27 mouse cellular contexts compared by ENCODE assay signal in genomic region chr6:143665374-143665773, GRCm38 (mm10).
DNase-seq lines count a peak whose midpoint lies in the region; ATAC-seq and TF ChIP-seq lines count a peak whose summit lies in the region.
"Had no signal": no experiment of that assay in that cellular context is flagged by ENCODE, and none has a peak within 500 bp of the region (broad histone marks: within the 10 kb centered on the region; RNA-seq: fewer than 3 reads in every experiment).

No protein-coding gene starts in this region.

- H3K4me2 ChIP-seq in embryonic facial prominence, embryonic 13.5 days: no peak overlapping the region
- H3K4me2 ChIP-seq in limb, embryonic 13.5 days (replicated peaks): no peak overlapping the region
- no peak overlapping the region for H3K4me2 ChIP-seq in limb, embryonic 15.5 days
- H3K4me2 ChIP-seq: forebrain, embryonic 12.5 days; hindbrain, embryonic 13.5 days; kidney, embryonic 15.5 days; liver, embryonic 12.5 days; midbrain, embryonic 11.5 days; neural tube, embryonic 15.5 days; stomach, embryonic 15.5 days had no signal

- 0 out of 2 replicates have a peak, but pooled peaks cover 4% of the 10 kb centered on the region for H3K4me1 ChIP-seq in embryonic facial prominence, embryonic 13.5 days
- no peaks in the 10 kb centered on the region for H3K4me1 ChIP-seq in embryonic facial prominence, embryonic 10.5 days
- H3K4me1 ChIP-seq in limb, embryonic 13.5 days: no peaks in the 10 kb centered on the region
- no peaks in the 10 kb centered on the region for H3K4me1 ChIP-seq in limb, embryonic 10.5 days
- H3K4me1 ChIP-seq in limb, embryonic 15.5 days: no peaks in the 10 kb centered on the region
- H3K4me1 ChIP-seq: forebrain, embryonic 12.5 days; hindbrain, embryonic 13.5 days; kidney, embryonic 15.5 days; liver, embryonic 12.5 days; neural tube, embryonic 15.5 days; stomach, embryonic 15.5 days had no signal

- no peak for DNase-seq in embryonic facial prominence, embryonic 10.5 days (ENCODE audit: low spot score)
- DNase-seq in limb, embryonic 10.5 days (ENCODE audit: low spot score): no peak
- peak; percentile 22 to 41 for DNase-seq in layer of hippocampus, adult 2 months (ENCODE audit: low spot score in 2 of 2)
- DNase-seq in testis, postnatal 10 days (ENCODE audit: low spot score): no peak
- no peak for DNase-seq in urinary bladder, postnatal 4 days (ENCODE audit: low spot score in 2 of 2)
- DNase-seq: adrenal gland, postnatal 14 days; cerebellum, adult 9-11 months; gastrocnemius, postnatal 25 days; kidney, adult 11 months; kidney, postnatal 4 days; lung, adult 18-20 months; lung, postnatal 10 days; thymus, adult 2 months; thymus, postnatal 4 days had no signal

- H3K27me3 ChIP-seq in embryonic facial prominence, embryonic 13.5 days: no peaks in the 10 kb centered on the region
- H3K27me3 ChIP-seq in embryonic facial prominence, embryonic 10.5 days (replicated peaks; ENCODE audit: low read depth, poor library complexity, severe bottlenecking): no peaks in the 10 kb centered on the region
- H3K27me3 ChIP-seq in limb, embryonic 13.5 days: peaks cover 4% of the 10 kb centered on the region
- H3K27me3 ChIP-seq in limb, embryonic 10.5 days (ENCODE audit: low read depth, poor library complexity, severe bottlenecking): no peaks in the 10 kb centered on the region
- no peaks in the 10 kb centered on the region for H3K27me3 ChIP-seq in limb, embryonic 15.5 days
- H3K27me3 ChIP-seq: forebrain, embryonic 12.5 days; hindbrain, embryonic 13.5 days; kidney, embryonic 15.5 days; liver, embryonic 12.5 days; neural tube, embryonic 15.5 days; stomach, embryonic 15.5 days had no signal

- H3K4me3 ChIP-seq in embryonic facial prominence, embryonic 13.5 days: no peak overlapping the region
- H3K4me3 ChIP-seq in embryonic facial prominence, embryonic 10.5 days: no peak overlapping the region
- no peak overlapping the region for H3K4me3 ChIP-seq in limb, embryonic 13.5 days
- no peak overlapping the region for H3K4me3 ChIP-seq in limb, embryonic 10.5 days
- no peak overlapping the region for H3K4me3 ChIP-seq in layer of hippocampus, adult 2 months
- H3K4me3 ChIP-seq in limb, embryonic 15.5 days: no peak overlapping the region
- H3K4me3 ChIP-seq: erythroblast, embryonic 14.5 days; forebrain, embryonic 12.5 days; hindbrain, embryonic 13.5 days; kidney, embryonic 15.5 days; left cerebral cortex, adult 2 months; liver, embryonic 12.5 days; neural tube, embryonic 15.5 days; stomach, embryonic 15.5 days had no signal

- 0 out of 2 replicates have a peak, but pooled peaks cover 2% of the 10 kb centered on the region for H3K9me3 ChIP-seq in embryonic facial prominence, embryonic 13.5 days
- H3K9me3 ChIP-seq in embryonic facial prominence, embryonic 10.5 days: no peaks in the 10 kb centered on the region
- no peaks in the 10 kb centered on the region for H3K9me3 ChIP-seq in limb, embryonic 13.5 days
- H3K9me3 ChIP-seq in limb, embryonic 10.5 days (replicated peaks): no peaks in the 10 kb centered on the region
- no peaks in the 10 kb centered on the region for H3K9me3 ChIP-seq in limb, embryonic 15.5 days
- H3K9me3 ChIP-seq: hindbrain, embryonic 13.5 days; kidney, embryonic 15.5 days; neural tube, embryonic 15.5 days; stomach, embryonic 15.5 days had no signal

- H3K9ac ChIP-seq in embryonic facial prominence, embryonic 13.5 days: no peak overlapping the region
- no peak overlapping the region for H3K9ac ChIP-seq in limb, embryonic 13.5 days
- no peak overlapping the region for H3K9ac ChIP-seq in limb, embryonic 15.5 days
- H3K9ac ChIP-seq: forebrain, embryonic 12.5 days; hindbrain, embryonic 13.5 days; kidney, embryonic 15.5 days; liver, embryonic 12.5 days; neural tube, embryonic 15.5 days; stomach, embryonic 15.5 days had no signal

- H3K27ac ChIP-seq in embryonic facial prominence, embryonic 13.5 days: peak overlapping the region; percentile 79; the same call in 1 of the 2 replicates
- H3K27ac ChIP-seq in embryonic facial prominence, embryonic 10.5 days (replicated peaks): no peak overlapping the region
- peak overlapping the region; percentile 58; the same call in 1 of the 2 replicates for H3K27ac ChIP-seq in limb, embryonic 13.5 days
- no peak overlapping the region for H3K27ac ChIP-seq in limb, embryonic 10.5 days
- H3K27ac ChIP-seq in layer of hippocampus, adult 2 months: peak overlapping the region; percentile 74
- H3K27ac ChIP-seq in limb, embryonic 15.5 days: peak overlapping the region; percentile 71
- H3K27ac ChIP-seq: forebrain, embryonic 12.5 days; hindbrain, embryonic 13.5 days; kidney, embryonic 15.5 days; left cerebral cortex, adult 2 months; liver, embryonic 12.5 days; neural tube, embryonic 15.5 days; stomach, embryonic 15.5 days had no signal

- 84% methylated on average over 12 of the region's 12 CpGs for WGBS in embryonic facial prominence, embryonic 13.5 days
- 90% methylated on average over 12 of the region's 12 CpGs for WGBS in embryonic facial prominence, embryonic 10.5 days
- 85% methylated on average over 12 of the region's 12 CpGs for WGBS in limb, embryonic 13.5 days
- 92% methylated on average over 12 of the region's 12 CpGs for WGBS in limb, embryonic 10.5 days
- 80% methylated on average over 12 of the region's 12 CpGs for WGBS in limb, embryonic 15.5 days

- no peak for ATAC-seq in embryonic facial prominence, embryonic 13.5 days (ENCODE audit: insufficient number of reproducible peaks, insufficient read depth, low FRiP score, low TSS enrichment, low read depth)
- no peak for ATAC-seq in limb, embryonic 13.5 days (ENCODE audit: low FRiP score, low read depth)
- no peak for ATAC-seq in limb, embryonic 15.5 days (ENCODE audit: insufficient number of reproducible peaks, low FRiP score, low TSS enrichment, low read depth)
- ATAC-seq: activated CD4-positive, CD25-positive, alpha-beta regulatory T cell, adult 4 months; liver, embryonic 12.5 days had no signal

- H3K36me3 ChIP-seq in embryonic facial prominence, embryonic 13.5 days: no peaks in the 10 kb centered on the region
- H3K36me3 ChIP-seq in embryonic facial prominence, embryonic 10.5 days (replicated peaks): no peaks in the 10 kb centered on the region
- no peaks in the 10 kb centered on the region for H3K36me3 ChIP-seq in limb, embryonic 13.5 days
- H3K36me3 ChIP-seq in limb, embryonic 10.5 days: no peaks in the 10 kb centered on the region
- no peaks in the 10 kb centered on the region for H3K36me3 ChIP-seq in limb, embryonic 15.5 days
- H3K36me3 ChIP-seq: forebrain, embryonic 12.5 days; hindbrain, embryonic 13.5 days; kidney, embryonic 15.5 days; liver, embryonic 12.5 days; neural tube, embryonic 15.5 days; stomach, embryonic 15.5 days had no signal

- no peak for TF ChIP-seq CTCF in layer of hippocampus, adult 2 months (conservative IDR thresholded peaks at IDR 0.05)

Comparison
In these comparisons a context has a peak if more than half of its experiments do, and no peak if none do; other contexts are left out.
1. H3K27ac ChIP-seq: peak in embryonic facial prominence, embryonic 13.5 days (single experiment), limb, embryonic 13.5 days (single experiment), layer of hippocampus, adult 2 months (single experiment) and limb, embryonic 15.5 days (single experiment); none in embryonic facial prominence, embryonic 10.5 days (single experiment) and limb, embryonic 10.5 days (single experiment).
2. DNase-seq: peak in layer of hippocampus, adult 2 months (2 of 2); none in embryonic facial prominence, embryonic 10.5 days (single experiment), limb, embryonic 10.5 days (single experiment), testis, postnatal 10 days (single experiment) and urinary bladder, postnatal 4 days (0 of 2).